Mouse (Mus musculus) heart, adult 2 months (tissue): ENCODE data around the gene Csdc2.
A peak's percentile ranks its signal among the peaks of the same experiment; 100 is the strongest.

ENCODE experiments used
- CTCF ChIP-seq: fragments of 200-600 bp; IDR thresholded peaks from 2 replicates; pipeline ENCODE4 v1.8.1; 2022; ENCODE audit warnings: antibody characterized with exemption, mild to moderate bottlenecking, moderate library complexity
- EP300 ChIP-seq: fragments of 200-500 bp; IDR thresholded peaks from 2 replicates; pipeline ENCODE4 v1.6.1; 2011; ENCODE audit warnings: low read depth, low read length, control low read depth; ENCODE audit not compliant: insufficient read depth
- POLR2A ChIP-seq: fragments of 200-500 bp; IDR thresholded peaks from 2 replicates; pipeline ENCODE4 v1.6.1; 2011; ENCODE audit warnings: mild to moderate bottlenecking, low read depth, low read length, control low read depth; ENCODE audit not compliant: insufficient read depth

GRCm38 (mm10) chr15:81917201-81917600 lies 19.4 kb upstream of the Csdc2 start:
- TF ChIP-seq POLR2A: 0 out of 2 replicates have a peak, but pooled peaks have one; percentile 8
- no peak for TF ChIP-seq CTCF
- no peak for TF ChIP-seq EP300
